Mouse (Mus musculus): ENCODE measurements at regions not wholly inside any gene's neighbourhood (a gene's known extent, or its start where the extent isn't known, plus 50 kb on each side); places are given as distances from the start of the nearest gene placed in this dataset.

- no peak for ATAC-seq (ENCODE audit: extremely low read depth, insufficient number of reproducible peaks, low FRiP score, poor library complexity, severe bottlenecking)
These were observed 76.4 kb upstream of the Cd93 start for GRCm38 (mm10) chr2:148519689-148520290.

GRCm38 (mm10) chr2:148517906-148518305 lies 74.5 kb upstream of the Cd93 start:
- ATAC-seq (ENCODE audit: extremely low read depth, insufficient number of reproducible peaks, low FRiP score, poor library complexity, severe bottlenecking): no peak

DNA sequence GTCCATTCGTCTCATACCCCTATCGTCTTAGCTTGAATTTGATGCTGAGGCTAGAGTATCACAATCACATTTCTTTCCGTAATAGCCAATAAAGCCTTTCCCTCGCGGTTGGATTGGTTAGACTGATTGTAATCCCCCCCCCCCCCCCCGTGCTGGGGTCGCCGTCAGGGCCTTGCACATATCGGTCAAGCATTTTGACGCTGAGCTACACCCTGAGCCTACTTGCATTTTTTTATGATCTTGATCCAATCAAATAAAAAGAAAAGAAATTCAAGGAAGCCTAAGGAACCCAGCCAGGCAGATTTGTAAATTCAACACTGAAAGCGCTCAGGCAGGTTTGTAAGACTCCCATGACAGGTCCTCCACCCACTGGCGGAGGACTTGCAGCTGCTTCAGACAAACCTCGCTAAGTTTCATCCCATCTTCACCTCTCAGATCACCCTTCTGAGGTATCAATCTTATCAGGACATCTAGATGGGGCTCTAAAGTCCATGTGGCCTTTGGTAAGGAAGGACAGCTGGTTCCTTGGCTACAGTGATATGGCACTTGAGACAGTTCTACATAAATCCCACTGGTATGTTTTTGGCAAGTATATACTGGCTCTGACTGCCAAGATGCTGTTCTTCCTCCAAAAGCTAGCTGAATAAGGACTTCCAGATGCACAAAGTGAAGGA lies 66.8 kb upstream of the Cd93 start:
- ATAC-seq (ENCODE audit: extremely low read depth, insufficient number of reproducible peaks, low FRiP score, poor library complexity, severe bottlenecking): no peak

- ATAC-seq (ENCODE audit: extremely low read depth, insufficient number of reproducible peaks, low FRiP score, poor library complexity, severe bottlenecking): no peak
These were observed 66.0 kb upstream of the Cd93 start for GRCm38 (mm10) chr2:148509357-148509756.

DNA sequence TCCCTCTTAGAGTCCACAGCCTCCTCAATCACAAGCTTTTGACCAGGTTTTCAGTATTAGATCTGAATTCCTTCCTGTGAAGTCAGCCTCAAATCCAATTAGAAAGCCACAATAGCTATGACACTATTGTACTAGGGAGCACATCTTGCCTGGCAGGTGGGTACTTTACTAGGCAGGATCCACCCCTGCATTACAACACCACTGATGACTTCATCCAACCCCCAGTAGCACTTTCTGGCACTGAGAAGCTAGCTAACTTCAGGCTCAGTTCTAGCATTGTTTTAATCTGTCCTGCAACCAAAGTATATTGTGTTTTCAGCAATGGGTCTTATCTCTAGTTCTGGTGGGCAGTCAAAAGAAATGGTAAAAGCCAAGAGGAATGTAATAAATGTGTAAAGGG lies 64.2 kb upstream of the Cd93 start:
- ATAC-seq (ENCODE audit: extremely low read depth, insufficient number of reproducible peaks, low FRiP score, poor library complexity, severe bottlenecking): no peak

GRCm38 (mm10) chr2:148506966-148507365 lies 63.6 kb upstream of the Cd93 start:
- no peak for ATAC-seq (ENCODE audit: extremely low read depth, insufficient number of reproducible peaks, low FRiP score, poor library complexity, severe bottlenecking)

- no peak for ATAC-seq (ENCODE audit: extremely low read depth, insufficient number of reproducible peaks, low FRiP score, poor library complexity, severe bottlenecking)
These were observed 62.3 kb upstream of the Cd93 start for GRCm38 (mm10) chr2:148505651-148506050.

- ATAC-seq (ENCODE audit: extremely low read depth, insufficient number of reproducible peaks, low FRiP score, poor library complexity, severe bottlenecking): no peak
These were observed 59.9 kb upstream of the Cd93 start for GRCm38 (mm10) chr2:148503143-148503854.

GRCm38 (mm10) chr2:148502321-148502720 lies 59.0 kb upstream of the Cd93 start:
- ATAC-seq (ENCODE audit: extremely low read depth, insufficient number of reproducible peaks, low FRiP score, poor library complexity, severe bottlenecking): no peak

- peak; percentile 39; the same call in 1 of the 2 replicates for ATAC-seq (ENCODE audit: extremely low read depth, insufficient number of reproducible peaks, low FRiP score, poor library complexity, severe bottlenecking)
These were observed 57.0 kb upstream of the Cd93 start for GRCm38 (mm10) chr2:148500235-148500936.

DNA sequence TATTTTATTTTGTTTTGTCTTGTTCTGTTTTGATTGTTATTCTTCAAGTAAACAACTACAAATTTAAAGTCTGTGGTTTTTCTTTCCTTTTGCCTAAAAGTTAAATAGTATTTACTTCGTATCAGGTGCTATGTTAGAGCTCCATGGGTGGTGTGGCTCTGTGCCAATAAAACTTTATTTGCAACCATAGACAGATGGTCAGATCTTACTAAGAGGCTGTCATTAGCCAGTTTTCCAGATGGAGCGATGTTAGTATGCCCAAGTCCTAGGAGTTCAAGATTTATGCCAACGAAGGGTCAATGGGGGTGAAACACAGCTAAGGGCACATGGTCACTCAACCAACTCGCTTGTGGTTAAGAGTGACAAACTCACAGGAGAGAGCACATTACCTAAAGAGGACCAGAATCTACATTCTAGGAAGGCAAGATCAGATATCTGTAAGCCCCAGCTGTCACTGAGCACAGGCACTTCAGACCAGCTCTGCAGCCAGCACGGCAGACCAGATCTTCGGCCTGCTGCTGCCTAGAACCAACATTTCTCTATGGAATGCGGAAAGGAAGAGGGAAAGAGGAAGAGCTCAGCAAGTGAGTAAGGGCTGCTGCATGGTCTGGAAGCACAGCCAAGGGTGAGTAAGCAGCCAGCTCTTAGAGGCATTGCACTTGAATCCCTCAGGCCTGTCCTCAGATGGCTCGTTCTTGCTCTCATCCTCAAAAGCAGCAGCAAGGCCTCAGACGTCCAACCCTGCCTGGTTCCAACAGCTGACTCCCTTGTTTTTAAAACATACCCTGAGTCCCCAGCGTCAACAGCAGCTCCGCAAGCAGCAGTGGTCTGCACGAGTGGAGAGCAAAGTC lies 54.3 kb upstream of the Cd93 start:
- ATAC-seq (ENCODE audit: extremely low read depth, insufficient number of reproducible peaks, low FRiP score, poor library complexity, severe bottlenecking): no peak

DNA sequence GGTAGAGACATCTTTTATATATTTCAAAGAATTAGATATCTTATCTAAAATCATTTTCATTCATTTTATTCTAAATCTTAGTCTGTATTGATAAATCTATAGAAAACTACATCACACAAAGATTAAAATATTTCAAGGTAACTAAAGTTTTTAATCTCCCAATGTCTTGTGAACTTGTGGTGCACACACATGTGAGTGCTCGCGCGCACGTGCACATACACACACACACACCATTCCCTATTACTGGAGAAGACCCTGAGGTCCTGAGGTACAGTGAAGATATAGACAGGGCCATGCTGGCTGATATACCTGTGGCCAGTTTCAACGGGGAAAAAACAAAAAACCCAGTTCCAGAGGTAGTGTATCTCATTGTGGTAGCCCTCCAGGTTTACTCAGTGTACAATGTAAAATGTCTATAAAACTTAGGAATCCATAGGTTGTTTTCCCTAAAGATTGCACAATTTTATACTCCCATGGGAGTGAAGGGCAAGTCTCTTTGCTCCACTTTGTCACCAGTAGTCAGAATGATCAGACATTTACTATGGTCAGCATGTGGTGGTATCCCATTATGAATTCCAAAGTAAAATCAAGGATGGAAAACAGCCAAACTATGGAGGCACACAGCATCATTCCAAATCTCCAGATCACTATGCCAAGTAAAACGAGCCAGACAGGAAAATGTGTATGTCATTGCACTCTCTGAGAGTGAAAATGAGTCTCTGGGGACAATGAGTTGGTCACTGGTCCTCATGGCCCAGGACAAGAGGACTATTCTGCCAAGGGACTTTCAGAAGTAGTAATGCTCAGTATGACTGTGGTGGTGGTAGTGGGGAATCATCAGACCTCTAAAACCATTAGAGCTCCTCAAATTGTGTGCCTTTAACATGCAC lies 53.0 kb upstream of the Cd93 start:
- ATAC-seq (ENCODE audit: extremely low read depth, insufficient number of reproducible peaks, low FRiP score, poor library complexity, severe bottlenecking): no peak

- ATAC-seq (ENCODE audit: extremely low read depth, insufficient number of reproducible peaks, low FRiP score, poor library complexity, severe bottlenecking): no peak
These were observed 52.1 kb upstream of the Cd93 start for GRCm38 (mm10) chr2:148495485-148495884.

DNA sequence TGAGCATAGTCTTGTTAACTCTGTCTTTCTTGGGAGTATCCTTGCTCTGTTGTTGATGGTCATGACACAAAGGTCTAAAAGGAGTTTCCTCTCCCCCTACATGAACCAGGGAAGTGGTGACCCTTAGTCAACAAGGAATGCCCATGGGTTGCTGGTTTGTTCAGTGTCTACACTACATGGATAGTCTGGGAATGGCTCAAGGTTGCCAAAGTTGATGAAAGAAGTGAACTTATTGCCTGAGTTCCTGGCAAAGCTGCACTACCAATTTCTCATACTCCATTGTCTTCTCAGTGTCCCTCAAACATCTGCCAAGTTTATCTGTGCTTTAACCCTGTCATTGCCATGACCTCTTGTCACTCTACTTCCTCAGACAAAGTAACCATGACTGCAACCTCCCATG lies 49.9 kb upstream of the Cd93 start:
- no peak for ATAC-seq (ENCODE audit: extremely low read depth, insufficient number of reproducible peaks, low FRiP score, poor library complexity, severe bottlenecking)

Measured in neutrophil, adult 5-6 weeks (primary cell).